Mouse (Mus musculus) embryo, embryonic 11.5 days (tissue): ENCODE results near the gene Itpa.
"Not testable (repeated sequence)": the region's sequence is repeated elsewhere in the genome, so short reads cannot be mapped to it uniquely, and the experiment has no call there.

ENCODE experiments used
- DNase-seq: peaks from one replicate; pipeline ENCODE4 v3.0.0-alpha.2; 2012; ENCODE audit warnings: low read depth, low spot score

Gene Itpa

GRCm38 (mm10) chr2:130667559-130667958 lies at the start of gene Itpa:
Gene Itpa (plus strand): TSS chr2:130667610.
- DNase-seq, result peak; percentile 76

- DNase-seq, result no peak
Measured at GRCm38 (mm10) chr2:130618972-130619371, 48.4 kb upstream of the Itpa start.

GRCm38 (mm10) chr2:130628424-130628823 lies 39.0 kb upstream of the Itpa start:
- DNase-seq, result no peak

- DNase-seq, result no peak
Measured at GRCm38 (mm10) chr2:130629080-130629838, 38.2 kb upstream of the Itpa start.

- peak; percentile 76 for DNase-seq
Measured at GRCm38 (mm10) chr2:130629839-130630203, 37.6 kb upstream of the Itpa start, which contains the start of the genes Fastkd5 and Ubox5. Gene Fastkd5 (minus strand): TSS chr2:130630027. Gene Ubox5 (minus strand): TSS chr2:130630038.

- no peak for DNase-seq
Measured at GRCm38 (mm10) chr2:130632416-130632815, 35.0 kb upstream of the Itpa start.

GRCm38 (mm10) chr2:130632887-130633675 lies 34.3 kb upstream of the Itpa start:
- no peak for DNase-seq

GRCm38 (mm10) chr2:130634006-130634738 lies 33.2 kb upstream of the Itpa start:
- no peak for DNase-seq

- no peak for DNase-seq
Measured at GRCm38 (mm10) chr2:130634739-130635411, 32.5 kb upstream of the Itpa start.

GRCm38 (mm10) chr2:130635847-130636246 lies 31.6 kb upstream of the Itpa start:
- no peak for DNase-seq

- DNase-seq, result no peak
Measured at GRCm38 (mm10) chr2:130638101-130638611, 29.3 kb upstream of the Itpa start.

GRCm38 (mm10) chr2:130639276-130639675 lies 28.1 kb upstream of the Itpa start:
- DNase-seq, result no peak

- no peak for DNase-seq
Measured at GRCm38 (mm10) chr2:130641351-130642025, 25.9 kb upstream of the Itpa start.

- no peak for DNase-seq
Measured at GRCm38 (mm10) chr2:130642197-130642660, 25.2 kb upstream of the Itpa start.

- DNase-seq, result peak; percentile 82
Measured at GRCm38 (mm10) chr2:130642684-130643369, 24.6 kb upstream of the Itpa start, which contains the start of gene Lzts3. Gene Lzts3 (minus strand): TSS chr2:130642803.

GRCm38 (mm10) chr2:130645198-130645597 lies 22.2 kb upstream of the Itpa start:
- no peak for DNase-seq

- not testable (repeated sequence) for DNase-seq
Measured at GRCm38 (mm10) chr2:130649028-130649427, 18.4 kb upstream of the Itpa start.

GRCm38 (mm10) chr2:130653303-130653702 lies 14.1 kb upstream of the Itpa start:
- DNase-seq, result no peak

GRCm38 (mm10) chr2:130653760-130654159 lies 13.7 kb upstream of the Itpa start:
- DNase-seq, result no peak
